Mouse (Mus musculus) left cerebral cortex, adult 18-20 months (tissue): ENCODE measurements at regions not wholly inside any gene's neighbourhood (a gene's known extent, or its start where the extent isn't known, plus 50 kb on each side); places are given as distances from the start of the nearest gene placed in this dataset.
A peak's percentile ranks its signal among the peaks of the same experiment; 100 is the strongest.
"Not testable (repeated sequence)": the region's sequence is repeated elsewhere in the genome, so short reads cannot be mapped to it uniquely, and the experiment has no call there.

Experiments used
- DNase-seq, 2 experiments: peaks; one replicate each; pipeline ENCODE4 v3.0.0; 2021 to 2022; ENCODE audit warnings: low spot score in 2 of 2, mixed read lengths in 1 of 2

- no peak for DNase-seq
These were observed 243.9 kb downstream of the AI429214 start for GRCm38 (mm10) chr8:37237306-37237705.

GRCm38 (mm10) chr8:37239354-37239753, 245.9 kb downstream of the AI429214 start:
- peak in 1 of 2 experiments; percentile 1 for DNase-seq

GRCm38 (mm10) chr8:37251234-37251633, 257.8 kb downstream of the AI429214 start:
- DNase-seq = not testable (repeated sequence)

- DNase-seq = no peak
These were observed 297.9 kb downstream of the AI429214 start for GRCm38 (mm10) chr8:37291069-37291850.
